Mouse (Mus musculus) MEL (cell line): Measurements from ENCODE around the gene Ank2. TPM values are rescaled to one million over a fixed set of nuclear protein-coding genes. Genes with fewer than 3 reads are reported as not detected.

Source experiments
- DNase-seq: peaks from one replicate; pipeline ENCODE4 v3.0.0; 2011; ENCODE audit warnings: low read depth, low spot score
- H3K27ac ChIP-seq: 2 replicates; pipeline ENCODE4 v1.5.1; 2012; ENCODE audit warnings: low read depth, mild to moderate bottlenecking, control low read depth, low read length, moderate library complexity; ENCODE audit not compliant: control insufficient read depth
- H3K27me3 ChIP-seq, 2 experiments: fragments of 150-350 bp in 1 of 2; sonication (generic) in 1 of 2; 2 replicates each; pipeline ENCODE4 v1.6.1; 2012; ENCODE audit warnings: low read length in 2 of 2, mild to moderate bottlenecking in 2 of 2, improper control_type of control experiment in 1 of 2, moderate library complexity in 1 of 2; ENCODE audit not compliant: insufficient read depth in 2 of 2, control insufficient read depth in 1 of 2
- H3K36me3 ChIP-seq, 2 experiments: 2 replicates each; pipeline ENCODE4 v1.6.1; 2012 to 2014; ENCODE audit warnings: low read length in 2 of 2, improper control_type of control experiment in 1 of 2, inconsistent platforms in 1 of 2, mild to moderate bottlenecking in 1 of 2; ENCODE audit not compliant: insufficient read depth in 2 of 2, control insufficient read depth in 1 of 2
- H3K4me1 ChIP-seq, 2 experiments: fragments of 150-350 bp in 1 of 2; sonication (generic) in 1 of 2; 2 replicates each; pipeline ENCODE4 v1.6.1; 2012; ENCODE audit warnings: low read length in 2 of 2, improper control_type of control experiment in 1 of 2, mild to moderate bottlenecking in 1 of 2; ENCODE audit not compliant: insufficient read depth in 2 of 2, control insufficient read depth in 1 of 2
- H3K4me3 ChIP-seq, 2 experiments: fragments of 150-350 bp in 1 of 2; sonication (generic) in 1 of 2; 2 replicates each; pipeline ENCODE4 v1.5.1; 2012; ENCODE audit warnings: low read depth in 2 of 2, low read length in 2 of 2, mild to moderate bottlenecking in 2 of 2, moderate library complexity in 2 of 2, control low read depth in 1 of 2, improper control_type of control experiment in 1 of 2; ENCODE audit not compliant: control insufficient read depth in 1 of 2, insufficient read depth in 1 of 2
- H3K79me2 ChIP-seq: 2 replicates; pipeline ENCODE4 v1.6.1; 2012; ENCODE audit warnings: mild to moderate bottlenecking, low read length, moderate library complexity; ENCODE audit not compliant: control insufficient read depth, poor library complexity, insufficient read depth
- H3K9ac ChIP-seq: 2 replicates; pipeline ENCODE4 v1.6.1; 2012; ENCODE audit warnings: low read depth, mild to moderate bottlenecking, control low read depth, low read length, moderate library complexity; ENCODE audit not compliant: control insufficient read depth, poor library complexity, severe bottlenecking
- H3K9me3 ChIP-seq: fragments of 150-350 bp; sonication (generic); replicated peaks from 2 replicates; pipeline ENCODE4 v1.6.1; 2012; ENCODE audit warnings: mild to moderate bottlenecking, low read length, improper control_type of control experiment, moderate library complexity; ENCODE audit not compliant: insufficient read depth
- BHLHE40 ChIP-seq: IDR thresholded peaks from 2 replicates; pipeline ENCODE4 v1.6.1; 2012; ENCODE audit warnings: low read depth, mild to moderate bottlenecking, inconsistent platforms, low read length, improper control_type of control experiment, borderline replicate concordance
- CHD2 ChIP-seq: IDR thresholded peaks from 2 replicates; pipeline ENCODE4 v1.6.1; 2011; ENCODE audit warnings: low read length, improper control_type of control experiment
- ELF1 ChIP-seq: IDR thresholded peaks from 2 replicates; pipeline ENCODE4 v1.6.1; 2014; ENCODE audit warnings: low read depth, mild to moderate bottlenecking, inconsistent platforms, low read length, improper control_type of control experiment, moderate library complexity
- GABPA ChIP-seq: IDR thresholded peaks from 2 replicates; pipeline ENCODE4 v1.6.1; 2012; ENCODE audit warnings: low read depth, mild to moderate bottlenecking, inconsistent platforms, low read length, improper control_type of control experiment, moderate library complexity
- HCFC1 ChIP-seq: IDR thresholded peaks from 2 replicates; pipeline ENCODE4 v1.6.1; 2012; ENCODE audit warnings: low read depth, mild to moderate bottlenecking, inconsistent platforms, low read length, improper control_type of control experiment, moderate library complexity
- JUND ChIP-seq: IDR thresholded peaks from 2 replicates; pipeline ENCODE4 v1.6.1; 2011; ENCODE audit warnings: low read depth, mild to moderate bottlenecking, improper control_type of control experiment, low read length
- MAFK ChIP-seq: IDR thresholded peaks from 2 replicates; pipeline ENCODE4 v1.6.1; 2011; ENCODE audit warnings: low read depth, mild to moderate bottlenecking, low read length, improper control_type of control experiment, borderline replicate concordance
- MAX ChIP-seq: IDR thresholded peaks from 2 replicates; pipeline ENCODE4 v1.6.1; 2011; ENCODE audit warnings: low read length, improper control_type of control experiment
- MEF2A ChIP-seq: IDR thresholded peaks from 2 replicates; pipeline ENCODE4 v1.6.1; 2014; ENCODE audit warnings: low read depth, mild to moderate bottlenecking, inconsistent platforms, low read length, improper control_type of control experiment; ENCODE audit not compliant: poor library complexity, insufficient replicate concordance, severe bottlenecking; ENCODE audit errors: extremely low read depth
- MXI1 ChIP-seq: IDR thresholded peaks from 2 replicates; pipeline ENCODE4 v1.6.1; 2011; ENCODE audit warnings: mild to moderate bottlenecking, low read depth, low read length, improper control_type of control experiment
- MYC ChIP-seq: IDR thresholded peaks from 2 replicates; pipeline ENCODE4 v1.6.1; 2011; ENCODE audit warnings: low read depth, mild to moderate bottlenecking, low read length, improper control_type of control experiment, moderate library complexity
- NRF1 ChIP-seq: IDR thresholded peaks from 2 replicates; pipeline ENCODE4 v1.6.1; 2014; ENCODE audit warnings: low read depth, mild to moderate bottlenecking, inconsistent platforms, low read length, improper control_type of control experiment, moderate library complexity; ENCODE audit not compliant: poor library complexity, insufficient read depth, severe bottlenecking
- RCOR1 ChIP-seq: IDR thresholded peaks from 2 replicates; pipeline ENCODE4 v1.6.1; 2012; ENCODE audit warnings: low read depth, mild to moderate bottlenecking, inconsistent platforms, low read length, improper control_type of control experiment
- SIN3A ChIP-seq: IDR thresholded peaks from 2 replicates; pipeline ENCODE4 v1.6.1; 2012; ENCODE audit warnings: low read length, improper control_type of control experiment, inconsistent platforms
- TBP ChIP-seq: IDR thresholded peaks from 2 replicates; pipeline ENCODE4 v1.8.0; 2011; ENCODE audit warnings: low read depth, low read length, improper control_type of control experiment
- ZKSCAN1 ChIP-seq: IDR thresholded peaks from 2 replicates; pipeline ENCODE4 v1.6.1; 2012; ENCODE audit warnings: low read depth, mild to moderate bottlenecking, inconsistent platforms, low read length, improper control_type of control experiment, moderate library complexity
- ZMIZ1 ChIP-seq: IDR thresholded peaks from 2 replicates; pipeline ENCODE4 v1.6.1; 2012; ENCODE audit warnings: low read depth, mild to moderate bottlenecking, inconsistent platforms, low read length, improper control_type of control experiment, moderate library complexity
- polyA plus RNA-seq, 2 experiments: library from polyadenylated mRNA; stranded (reverse) in 1 of 2; unstranded in 1 of 2; fragments of >175 nt in 1 of 2; fragments of >200 nt in 1 of 2; gene quantifications; 2 replicates each; pipeline versions ENCODE4 v1.2.1 to v1.2.4; 2012; ENCODE audit warnings: low replicate concordance in 2 of 2, low read depth in 1 of 2; ENCODE audit not compliant: insufficient read length in 2 of 2, insufficient read depth in 1 of 2, missing spikeins in 1 of 2
- total RNA-seq: library from RNA; depleted of rRNA; stranded (reverse); fragments of 300-350 nt; gene quantifications from 2 replicates; pipeline ENCODE4 v1.2.3, GENCODE M21; 2012

Ank2 gene
- total and polyA plus RNA-seq, 3 experiments = 2.7 to 4.5 TPM; not detected in 1

- TF ChIP-seq NRF1 (no peak), MEF2A (no peak)
- TF ChIP-seq, all 39 proteins: peak for 0
- DNase-seq = no peak
- Histone ChIP-seq H3K79me2 (no peaks in the 10 kb centered on the region), H3K27ac (no peak overlapping the region), H3K4me3 (no peak overlapping the region), H3K4me1 (no peaks in the 10 kb centered on the region), H3K27me3 (no peaks in the 10 kb centered on the region), H3K9ac (no peak overlapping the region), H3K9me3 (no peaks in the 10 kb centered on the region), H3K36me3 (no peaks in the 10 kb centered on the region)
These were observed 382.9 kb downstream of the Ank2 start for GRCm38 (mm10) chr3:127116226-127116625.

GRCm38 (mm10) chr3:127113238-127113637 is 385.9 kb downstream of the Ank2 start:
- no peak for DNase-seq
- Histone ChIP-seq H3K9ac (no peak overlapping the region), H3K4me1 (no peaks in the 10 kb centered on the region), H3K36me3 (no peaks in the 10 kb centered on the region), H3K9me3 (no peaks in the 10 kb centered on the region), H3K27ac (no peak overlapping the region), H3K27me3 (no peaks in the 10 kb centered on the region), H3K4me3 (no peak overlapping the region), H3K79me2 (no peaks in the 10 kb centered on the region)
- TF ChIP-seq RCOR1 = no peak
- no peak for TF ChIP-seq MXI1
- TF ChIP-seq MAFK = no peak

- Histone ChIP-seq H3K4me1 (no peaks in the 10 kb centered on the region), H3K9me3 (no peaks in the 10 kb centered on the region), H3K9ac (no peak overlapping the region), H3K79me2 (no peaks in the 10 kb centered on the region), H3K27me3 (no peaks in the 10 kb centered on the region), H3K4me3 (no peak overlapping the region), H3K36me3 (no peaks in the 10 kb centered on the region), H3K27ac (no peak overlapping the region)
- no peak for DNase-seq
- TF ChIP-seq HCFC1 (no peak), JUND (no peak), SIN3A (no peak), TBP (no peak), BHLHE40 (no peak), GABPA (no peak), MYC (no peak), MAX (no peak), ZKSCAN1 (no peak), CHD2 (no peak), ZMIZ1 (no peak), NRF1 (no peak), ELF1 (no peak)
These were observed 389.7 kb downstream of the Ank2 start for GRCm38 (mm10) chr3:127109413-127109812.
